Mouse (Mus musculus) limb, embryonic 14.5 days (tissue): ENCODE data around the gene Sesn3. TPM values are rescaled to one million over a fixed set of nuclear protein-coding genes. Genes with fewer than 3 reads are reported as not detected.

Experiments
- ATAC-seq: fragments of 200-750 bp; cut with Nextera tagmentation; 2 replicates; pipeline ENCODE4 v1.8.0; 2017; ENCODE audit warnings: low read depth, moderate number of reproducible peaks, moderate TSS enrichment; ENCODE audit not compliant: low FRiP score
- DNase-seq: peaks from one replicate; pipeline ENCODE4 v3.0.0-alpha.2; 2015; ENCODE audit warnings: low spot score
- H3K27ac ChIP-seq: fragments of 300-500 bp; sonication (generic); replicated peaks from 2 replicates; pipeline ENCODE4 v1.5.1; 2014; ENCODE audit warnings: low read depth, mild to moderate bottlenecking, low read length, moderate library complexity, mixed read lengths
- H3K27me3 ChIP-seq: fragments of 300-500 bp; sonication (generic); 2 replicates; pipeline ENCODE4 v1.6.1; 2014; ENCODE audit warnings: low read length, mixed read lengths; ENCODE audit not compliant: control insufficient read depth, insufficient read depth
- H3K36me3 ChIP-seq: fragments of 300-500 bp; sonication (generic); 2 replicates; pipeline ENCODE4 v1.6.1; 2014; ENCODE audit warnings: mild to moderate bottlenecking, low read length, moderate library complexity, mixed read lengths; ENCODE audit not compliant: control insufficient read depth, insufficient read depth
- H3K4me1 ChIP-seq: fragments of 300-500 bp; sonication (generic); 2 replicates; pipeline ENCODE4 v1.6.1; 2014; ENCODE audit warnings: antibody characterized with exemption, low read length, mixed read lengths; ENCODE audit not compliant: control insufficient read depth, insufficient read depth
- H3K4me2 ChIP-seq: fragments of 300-500 bp; sonication (generic); replicated peaks from 2 replicates; pipeline ENCODE4 v1.6.1; 2014; ENCODE audit warnings: low read depth, mild to moderate bottlenecking, low read length, moderate library complexity; ENCODE audit not compliant: severe bottlenecking
- H3K4me3 ChIP-seq: fragments of 300-500 bp; sonication (generic); replicated peaks from 2 replicates; pipeline ENCODE4 v1.5.1; 2014; ENCODE audit warnings: low read length
- H3K9ac ChIP-seq: fragments of 300-500 bp; sonication (generic); 2 replicates; pipeline ENCODE4 v1.6.1; 2014; ENCODE audit warnings: mild to moderate bottlenecking, low read depth, low read length, moderate library complexity; ENCODE audit not compliant: severe bottlenecking
- H3K9me3 ChIP-seq: fragments of 300-500 bp; sonication (generic); 2 replicates; pipeline ENCODE4 v1.6.1; 2016; ENCODE audit warnings: low read length; ENCODE audit not compliant: control insufficient read depth
- POLR2A ChIP-seq: fragments of 200-500 bp; IDR thresholded peaks from 2 replicates; pipeline ENCODE4 v1.8.0; 2012; ENCODE audit warnings: inconsistent platforms, mild to moderate bottlenecking, moderate library complexity, borderline replicate concordance; ENCODE audit not compliant: insufficient read depth, insufficient read length; ENCODE audit errors: extremely low read depth
- WGBS: fragments of 180-500 bp; shearing (Covaris S2); extraction: QIAGEN DNeasy Blood & Tissue Kit; methylation state at CpG from one replicate; pipeline ENCODE4 v1.1.7; 2014; 5-methylcytosine and 5-hydroxymethylcytosine counted together
- polyA plus RNA-seq, 2 experiments: library from polyadenylated mRNA; depleted of rRNA in 1 of 2; stranded (reverse) in 1 of 2; unstranded in 1 of 2; fragments of >200 nt; fragmentation: Nextera tagmentation in 1 of 2; extraction: Ambion mirVana in 1 of 2; gene quantifications; 2 replicates each; pipeline versions ENCODE4 v1.2.1 to v1.2.3; 2012 to 2014

Gene Sesn3
- polyA plus RNA-seq, 2 experiments: 21.1 to 25.3 TPM

DNA sequence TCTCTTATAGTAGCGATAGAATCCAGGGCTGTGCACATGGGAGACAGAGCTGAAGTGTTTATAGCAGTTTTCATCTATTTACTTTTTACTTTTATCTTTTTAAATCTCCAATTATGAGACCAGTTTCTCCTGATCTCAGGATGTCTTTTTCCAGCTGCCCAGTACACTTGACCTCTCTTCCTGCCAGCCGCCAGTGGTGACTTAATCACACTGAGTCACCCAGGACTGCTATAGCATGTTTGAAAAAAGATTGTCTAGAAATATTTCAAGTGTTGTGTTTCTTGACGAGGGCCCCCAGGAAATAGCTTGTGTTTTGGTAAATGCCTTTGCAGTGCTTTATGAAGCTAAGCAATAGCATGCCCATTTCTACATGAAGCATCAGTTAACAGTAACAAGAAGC, 10.2 kb downstream of the Sesn3 start:
- no peak for ATAC-seq
- no peaks in the 10 kb centered on the region for H3K9me3 ChIP-seq
- no peak overlapping the region for H3K9ac ChIP-seq
- no peak for DNase-seq
- no peak overlapping the region for H3K27ac ChIP-seq
- 66% methylated on average over 3 of the region's 3 CpGs for WGBS
- H3K4me1 ChIP-seq: no peaks in the 10 kb centered on the region
- no peaks in the 10 kb centered on the region for H3K27me3 ChIP-seq
- no peak overlapping the region for H3K4me2 ChIP-seq
- no peak overlapping the region for H3K4me3 ChIP-seq
- TF ChIP-seq POLR2A: no peak
- H3K36me3 ChIP-seq: no peaks in the 10 kb centered on the region; the same call in 1 of the 2 replicates

DNA sequence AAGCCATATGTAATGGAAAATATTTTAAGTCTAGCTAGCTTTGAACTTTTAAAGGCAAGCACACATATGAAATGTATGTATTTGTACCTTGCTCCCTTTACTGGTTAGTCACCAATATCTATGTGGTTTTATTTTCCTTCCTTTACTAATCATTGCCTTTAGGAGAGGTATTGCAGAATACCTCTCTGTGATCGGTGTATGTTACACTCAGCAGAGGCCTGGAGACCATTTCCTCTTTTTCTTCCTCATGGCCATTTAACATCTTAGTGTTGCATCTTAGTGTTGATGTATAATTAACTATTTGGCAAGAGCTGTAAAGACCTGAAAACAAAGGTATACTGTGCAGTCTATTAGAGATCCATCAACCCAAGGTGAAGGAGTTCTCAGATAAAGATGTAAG, 12.4 kb downstream of the Sesn3 start:
- Histone ChIP-seq H3K9me3 (no peaks in the 10 kb centered on the region), H3K4me3 (no peak overlapping the region), H3K27me3 (no peaks in the 10 kb centered on the region), H3K4me2 (no peak overlapping the region), H3K36me3 (no peaks in the 10 kb centered on the region; the same call in 1 of the 2 replicates), H3K27ac (no peak overlapping the region), H3K4me1 (no peaks in the 10 kb centered on the region), H3K9ac (no peak overlapping the region)
- TF ChIP-seq POLR2A: no peak
- 82% methylated on average over 1 of the region's 1 CpGs for WGBS
- ATAC-seq (no peak), DNase-seq (no peak)

DNA sequence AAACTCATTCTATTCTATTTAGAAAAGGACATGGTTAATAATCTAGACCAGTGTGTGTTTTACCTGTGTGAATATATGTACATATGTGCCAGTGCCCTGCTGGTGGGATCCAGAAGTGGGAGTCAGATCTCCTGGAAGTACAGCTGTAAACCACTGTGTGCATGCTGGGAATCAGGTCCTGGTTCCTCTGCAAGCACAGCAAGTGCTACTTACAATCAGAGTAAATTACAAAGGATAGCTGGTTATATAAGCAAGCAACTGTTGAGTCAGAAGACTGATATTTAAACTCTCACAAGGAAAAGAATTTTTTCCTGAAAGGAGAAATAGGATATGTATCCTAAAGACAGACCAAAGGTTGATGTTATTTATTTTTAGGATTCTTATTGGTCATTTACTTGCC, 13.6 kb downstream of the Sesn3 start:
- Histone ChIP-seq H3K36me3 (no peaks in the 10 kb centered on the region; the same call in 1 of the 2 replicates), H3K4me1 (no peaks in the 10 kb centered on the region), H3K9ac (no peak overlapping the region), H3K27ac (no peak overlapping the region), H3K4me2 (no peak overlapping the region), H3K27me3 (no peaks in the 10 kb centered on the region), H3K9me3 (no peaks in the 10 kb centered on the region), H3K4me3 (no peak overlapping the region)
- DNase-seq (no peak), ATAC-seq (no peak)
- TF ChIP-seq POLR2A: no peak

DNA sequence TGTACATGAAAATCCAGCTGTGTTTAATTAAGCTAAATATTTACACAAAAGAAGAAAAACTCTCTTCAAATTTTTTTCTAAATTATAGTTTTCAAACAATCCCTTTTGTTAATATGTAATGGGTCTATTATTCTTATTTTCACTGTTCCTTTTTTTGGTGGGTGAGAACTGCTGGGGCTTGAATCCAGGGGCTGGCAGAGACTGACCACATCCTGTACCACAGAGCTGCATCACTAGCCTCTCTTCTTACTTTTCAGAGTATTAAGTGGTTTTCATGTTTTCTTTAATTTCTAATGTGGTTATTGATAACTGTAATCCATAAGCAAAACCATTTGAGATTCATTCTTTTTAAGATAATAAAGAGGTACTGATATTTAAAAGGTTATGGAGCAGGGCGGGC, 19.0 kb downstream of the Sesn3 start:
- H3K9ac ChIP-seq: no peak overlapping the region
- no peak overlapping the region for H3K4me3 ChIP-seq
- no peak overlapping the region for H3K27ac ChIP-seq
- ATAC-seq: no peak
- H3K36me3 ChIP-seq: no peaks in the 10 kb centered on the region
- no peak overlapping the region for H3K4me2 ChIP-seq
- 100% methylated on average over 1 of the region's 1 CpGs for WGBS
- no peaks in the 10 kb centered on the region for H3K9me3 ChIP-seq
- no peak for TF ChIP-seq POLR2A
- H3K27me3 ChIP-seq: no peaks in the 10 kb centered on the region
- no peak for DNase-seq
- peaks cover 10% of the 10 kb centered on the region for H3K4me1 ChIP-seq

DNA sequence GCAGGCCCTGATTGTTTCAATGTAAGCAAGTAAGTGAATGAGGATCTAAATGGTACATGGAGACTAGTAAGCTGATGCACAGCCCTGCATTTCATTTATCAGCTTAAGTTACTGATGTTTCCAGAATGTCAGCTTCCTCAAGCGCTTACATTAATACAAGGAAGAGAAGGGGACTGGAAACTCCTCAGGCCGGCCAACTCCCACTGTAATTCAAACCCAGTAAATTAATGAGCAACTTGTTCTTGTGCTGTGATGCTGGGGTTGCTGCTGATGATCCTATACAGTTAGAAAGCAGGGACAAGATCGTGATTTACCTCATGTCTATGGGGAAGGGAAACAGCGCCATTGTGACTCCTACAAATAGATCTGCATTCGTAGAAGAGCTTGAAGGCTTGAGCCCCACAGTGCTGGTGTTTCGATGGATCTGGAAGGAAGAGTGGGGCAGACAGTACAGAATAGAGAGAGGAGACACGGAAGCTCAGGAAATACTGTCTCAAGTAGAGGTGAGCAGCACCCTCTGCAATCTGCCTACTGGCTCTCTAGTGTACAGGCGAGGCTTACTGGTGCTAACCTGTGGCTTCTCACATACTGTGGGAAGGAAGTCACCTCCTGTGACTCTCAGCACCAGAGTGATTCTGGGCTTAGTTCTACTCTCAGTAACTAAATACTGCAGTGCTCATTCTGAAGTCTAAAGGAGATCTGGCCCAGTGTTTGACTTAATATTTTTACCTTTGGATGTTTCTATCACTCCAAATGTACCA, 21.0 kb downstream of the Sesn3 start:
- Histone ChIP-seq H3K9me3 (no peaks in the 10 kb centered on the region), H3K9ac (no peak overlapping the region), H3K36me3 (no peaks in the 10 kb centered on the region), H3K27ac (no peak overlapping the region), H3K4me3 (no peak overlapping the region), H3K27me3 (no peaks in the 10 kb centered on the region), H3K4me1 (peaks cover 23% of the 10 kb centered on the region), H3K4me2 (no peak overlapping the region)
- 88% methylated on average over 8 of the region's 8 CpGs for WGBS
- no peak for DNase-seq
- no peak for ATAC-seq
- TF ChIP-seq POLR2A: no peak
